Mouse (Mus musculus) cortical plate, adult 2 months (tissue): ENCODE measurements at regions not wholly inside any gene's neighbourhood (a gene's known extent, or its start where the extent isn't known, plus 50 kb on each side); places are given as distances from the start of the nearest gene placed in this dataset.

Experiments
- H3K27ac ChIP-seq: fragments of 200-500 bp; 2 replicates; pipeline ENCODE4 v1.5.1; 2012; ENCODE audit warnings: low read length, control low read depth, inconsistent platforms; ENCODE audit not compliant: insufficient read depth
- H3K4me1 ChIP-seq: fragments of 200-500 bp; 2 replicates; pipeline ENCODE4 v1.6.1; 2011; ENCODE audit warnings: low read length; ENCODE audit not compliant: control insufficient read depth, insufficient read depth
- H3K4me3 ChIP-seq: fragments of 200-500 bp; 2 replicates; pipeline ENCODE4 v1.5.1; 2011; ENCODE audit warnings: mild to moderate bottlenecking, low read length, control low read depth; ENCODE audit not compliant: insufficient read depth
- CTCF ChIP-seq: fragments of 200-500 bp; IDR thresholded peaks from 2 replicates; pipeline ENCODE4 v1.5.1; 2011; ENCODE audit warnings: mild to moderate bottlenecking, control low read depth, low read length; ENCODE audit not compliant: insufficient read depth; ENCODE audit errors: extremely low read depth
- POLR2A ChIP-seq: fragments of 200-500 bp; IDR thresholded peaks from 2 replicates; pipeline ENCODE4 v1.6.1; 2011; ENCODE audit warnings: mild to moderate bottlenecking, low read length, control low read depth; ENCODE audit not compliant: insufficient read depth; ENCODE audit errors: extremely low read depth

- Histone ChIP-seq H3K4me1 (no peaks in the 10 kb centered on the region), H3K4me3 (no peak overlapping the region), H3K27ac (no peak overlapping the region)
- TF ChIP-seq CTCF (no peak), POLR2A (no peak)
Measured at GRCm38 (mm10) chr4:46257061-46257795, 61.1 kb upstream of the Xpa start.

DNA sequence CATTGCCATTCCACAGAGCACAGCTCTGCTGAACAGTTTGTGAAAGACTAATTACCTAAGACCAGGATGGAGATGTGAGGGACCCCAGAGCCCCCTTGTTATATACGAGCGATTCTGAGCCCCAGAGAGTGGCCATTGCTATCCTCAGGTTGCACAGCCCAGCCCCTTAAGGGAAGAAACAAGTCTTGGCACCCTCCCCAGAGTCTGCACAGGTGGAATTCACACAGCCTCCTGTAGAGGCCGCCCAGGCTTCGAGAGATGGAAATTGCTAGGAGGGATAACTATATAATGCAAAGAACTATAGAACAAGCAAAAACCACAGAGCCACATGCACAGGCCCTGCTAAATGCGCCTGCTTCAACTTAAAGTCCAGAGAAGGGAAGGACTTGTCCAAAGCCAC is 62.7 kb upstream of the Xpa start:
- TF ChIP-seq POLR2A (no peak), CTCF (0 out of 2 replicates have a peak, but pooled peaks have one; percentile 26)
- Histone ChIP-seq H3K4me1 (no peaks in the 10 kb centered on the region), H3K4me3 (no peak overlapping the region), H3K27ac (no peak overlapping the region)

DNA sequence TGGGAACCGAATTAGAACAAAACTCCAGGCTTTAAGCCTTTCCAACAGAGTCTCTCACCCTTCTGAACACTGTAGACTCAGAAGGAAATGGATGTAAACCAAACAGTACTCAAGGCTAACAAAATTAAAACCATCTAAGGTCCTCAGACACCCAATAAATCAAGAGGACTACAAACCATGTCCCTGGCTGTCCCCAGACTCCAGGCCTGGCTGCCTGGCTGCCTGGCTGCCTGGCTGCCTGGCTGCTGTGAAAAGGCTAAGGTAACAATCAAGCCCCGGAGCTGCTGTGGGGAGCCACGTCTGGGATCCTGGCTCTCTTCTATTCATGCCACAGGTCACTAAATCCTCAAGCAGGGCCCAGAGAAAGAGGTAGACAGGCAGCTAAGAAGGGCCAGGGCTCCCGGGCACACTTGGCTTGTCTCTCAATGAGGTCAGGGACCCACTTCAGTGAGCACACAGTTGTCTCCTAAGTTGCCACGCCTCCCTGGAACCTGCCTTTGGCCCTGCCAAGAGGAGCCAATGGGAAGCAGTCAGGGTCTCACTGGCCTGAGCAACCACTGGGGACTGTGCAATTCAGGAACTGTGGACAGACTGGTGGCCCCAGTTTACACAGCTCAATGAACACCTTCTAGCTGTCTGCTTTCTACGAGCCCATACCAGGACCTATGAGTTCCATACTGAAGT is 72.6 kb upstream of the Xpa start:
- H3K27ac ChIP-seq = no peak overlapping the region
- no peak for TF ChIP-seq POLR2A
- TF ChIP-seq CTCF = no peak
- H3K4me3 ChIP-seq = no peak overlapping the region
- H3K4me1 ChIP-seq = no peaks in the 10 kb centered on the region

GRCm38 (mm10) chr4:46271066-46271465 is 72.3 kb upstream of the Foxe1 start:
- H3K27ac ChIP-seq = no peak overlapping the region
- H3K4me3 ChIP-seq = no peak overlapping the region
- TF ChIP-seq CTCF = no peak
- no peak for TF ChIP-seq POLR2A
- no peaks in the 10 kb centered on the region for H3K4me1 ChIP-seq

- Histone ChIP-seq H3K4me1 (no peaks in the 10 kb centered on the region), H3K27ac (no peak overlapping the region), H3K4me3 (no peak overlapping the region)
- TF ChIP-seq POLR2A (no peak), CTCF (no peak)
Measured at GRCm38 (mm10) chr4:46275773-46276172, 67.6 kb upstream of the Foxe1 start.

DNA sequence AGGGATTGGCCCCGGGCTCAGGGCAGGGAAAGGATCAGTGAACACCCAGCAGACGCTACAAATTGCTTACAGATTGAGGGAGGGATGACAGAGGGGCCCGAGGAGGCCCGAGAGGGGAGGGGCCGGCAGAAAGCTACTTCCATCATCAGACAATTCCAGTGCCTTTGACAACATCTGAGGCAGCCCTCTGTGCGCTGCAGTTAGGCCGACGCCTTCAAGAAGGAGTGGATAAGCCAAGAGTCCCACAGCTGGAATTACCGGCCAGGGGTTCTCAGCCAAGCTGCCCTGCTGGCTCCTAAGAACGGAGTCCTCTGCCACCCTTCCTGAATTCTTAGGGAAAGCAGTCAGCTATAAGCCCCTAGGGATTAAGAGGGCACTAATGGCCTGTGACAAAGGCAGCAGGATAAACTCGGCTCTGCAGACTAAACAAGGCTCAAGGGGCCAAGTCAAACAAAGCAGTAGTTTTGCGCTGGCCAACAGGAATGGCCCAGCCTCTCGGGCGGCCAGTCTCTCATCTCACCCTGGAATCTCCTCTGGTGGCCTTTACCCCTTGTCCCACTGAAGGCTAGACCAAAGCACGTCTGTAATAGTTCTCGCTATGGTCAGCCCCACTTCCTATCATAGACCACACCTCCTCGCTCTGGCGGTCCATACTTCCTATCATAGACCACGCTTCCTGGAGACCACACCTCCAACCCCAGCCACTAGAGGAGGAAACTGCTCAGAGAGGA is 66.4 kb upstream of the Foxe1 start:
- no peaks in the 10 kb centered on the region for H3K4me1 ChIP-seq
- no peak overlapping the region for H3K4me3 ChIP-seq
- no peak overlapping the region for H3K27ac ChIP-seq
- no peak for TF ChIP-seq POLR2A
- no peak for TF ChIP-seq CTCF

DNA sequence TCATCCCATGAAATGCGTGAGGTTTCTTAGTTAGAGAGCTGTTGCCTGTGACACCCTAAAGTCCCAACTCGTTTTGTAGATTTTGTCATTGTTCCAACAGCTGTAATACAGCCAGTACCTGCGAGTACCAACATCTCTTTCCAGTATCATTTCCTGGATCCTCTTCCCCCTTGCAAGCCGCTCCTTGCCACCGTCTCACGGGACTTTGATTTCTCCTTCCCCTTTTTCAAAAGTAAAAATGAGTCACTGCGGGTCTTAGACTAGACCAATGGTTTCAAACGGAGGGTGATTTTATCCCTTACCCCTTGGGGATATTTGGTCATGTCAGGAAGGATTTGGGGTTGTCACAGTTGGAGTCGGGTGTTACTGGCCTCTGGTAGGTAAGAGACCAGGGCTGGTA is 56.5 kb upstream of the Foxe1 start:
- TF ChIP-seq CTCF = no peak
- TF ChIP-seq POLR2A = no peak
- H3K27ac ChIP-seq = no peak overlapping the region
- no peaks in the 10 kb centered on the region for H3K4me1 ChIP-seq
- no peak overlapping the region for H3K4me3 ChIP-seq

DNA sequence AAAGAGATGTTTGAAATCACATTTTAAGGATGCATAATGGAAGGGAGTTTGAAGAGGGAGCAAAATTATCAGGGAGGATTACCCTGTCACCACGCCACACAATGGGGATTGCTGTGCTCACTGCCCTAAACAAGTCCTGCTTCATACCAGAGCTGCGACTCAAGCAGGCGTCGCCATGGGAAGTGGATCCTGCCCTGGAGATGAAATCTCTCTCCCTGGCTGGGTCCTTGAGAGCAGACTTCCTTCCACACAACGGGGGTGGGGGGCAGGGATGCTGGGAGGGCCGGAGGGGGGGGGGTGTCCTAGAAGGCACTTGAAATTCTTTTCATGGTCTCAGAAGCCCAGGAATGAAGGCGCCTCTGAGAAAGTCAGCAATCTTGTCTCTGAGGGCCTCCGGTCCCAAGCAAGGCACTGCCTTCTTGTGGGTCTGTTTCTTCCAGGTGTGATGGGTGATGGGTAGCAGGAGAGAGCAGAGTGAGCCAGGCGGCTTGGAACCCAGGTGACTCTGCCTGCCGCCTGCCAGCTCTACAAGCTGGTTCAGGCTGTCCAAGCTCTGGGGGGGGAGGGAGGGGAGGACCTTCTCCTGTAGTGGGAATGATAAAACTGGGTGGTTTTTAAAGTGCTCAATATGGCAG is 51.7 kb upstream of the Foxe1 start:
- TF ChIP-seq CTCF = no peak
- no peak for TF ChIP-seq POLR2A
- no peaks in the 10 kb centered on the region for H3K4me1 ChIP-seq
- no peak overlapping the region for H3K4me3 ChIP-seq
- no peak overlapping the region for H3K27ac ChIP-seq
